Mouse (Mus musculus): ENCODE results near the gene Lig1. TPM values are rescaled to one million over a fixed set of nuclear protein-coding genes. Genes with fewer than 3 reads are reported as not detected.

Lig1 gene
- total and polyA plus RNA-seq, 3 experiments = 66.8 to 143 (median 89.3) TPM

- ATAC-seq (ENCODE audit: extremely low read depth, insufficient number of reproducible peaks, low FRiP score, poor library complexity, severe bottlenecking) (peak; percentile 87), DNase-seq (ENCODE audit: low spot score) (peak; percentile 52)
- no peak overlapping the region for H3K4me3 ChIP-seq (ENCODE audit: low read depth, low read length)
- H3K9me3 ChIP-seq (replicated peaks) = no peaks in the 10 kb centered on the region
- H3K36me3 ChIP-seq (replicated peaks) = peaks cover 97% of the 10 kb centered on the region
- TF ChIP-seq POLR2AphosphoS5 (IDR thresholded peaks at IDR 0.05; ENCODE audit: insufficient replicate concordance, low read depth, low read length) = no peak
- no peaks in the 10 kb centered on the region for H3K27me3 ChIP-seq (ENCODE audit: insufficient read depth, low read length)
- H3K4me1 ChIP-seq (ENCODE audit: insufficient read depth, low read depth, low read length) = peaks cover 32% of the 10 kb centered on the region
Measured at GRCm38 (mm10) chr7:13302780-13303179, 25.7 kb downstream of the Lig1 start.

- DNase-seq (ENCODE audit: low spot score) (no peak), ATAC-seq (ENCODE audit: extremely low read depth, insufficient number of reproducible peaks, low FRiP score, poor library complexity, severe bottlenecking) (no peak)
- Histone ChIP-seq H3K9me3 (replicated peaks) (no peaks in the 10 kb centered on the region), H3K4me1 (ENCODE audit: insufficient read depth, low read depth, low read length) (peaks cover 37% of the 10 kb centered on the region), H3K27me3 (ENCODE audit: insufficient read depth, low read length) (no peaks in the 10 kb centered on the region), H3K36me3 (replicated peaks) (peaks cover 99% of the 10 kb centered on the region), H3K4me3 (ENCODE audit: low read depth, low read length) (no peak overlapping the region)
- TF ChIP-seq TAL1 (conservative IDR thresholded peaks at IDR 0.05; ENCODE audit: low read depth, low read length) (no peak), GATA1 (IDR thresholded peaks at IDR 0.05; ENCODE audit: borderline replicate concordance, low read length) (no peak), CTCF (IDR thresholded peaks at IDR 0.05; ENCODE audit: low read depth, low read length) (no peak), GATA2 (IDR thresholded peaks at IDR 0.05; ENCODE audit: borderline replicate concordance, low read depth, low read length) (no peak), POLR2AphosphoS5 (IDR thresholded peaks at IDR 0.05; ENCODE audit: insufficient replicate concordance, low read depth, low read length) (no peak)
Measured at GRCm38 (mm10) chr7:13303372-13303771, 26.3 kb downstream of the Lig1 start.

- H3K36me3 ChIP-seq (replicated peaks) = peaks cover 95% of the 10 kb centered on the region
- peaks cover 40% of the 10 kb centered on the region for H3K4me1 ChIP-seq (ENCODE audit: insufficient read depth, low read depth, low read length)
- H3K4me3 ChIP-seq (ENCODE audit: low read depth, low read length) = no peak overlapping the region; the same call in 1 of the 2 replicates
- no peaks in the 10 kb centered on the region for H3K9me3 ChIP-seq (replicated peaks)
- TF ChIP-seq GATA2 (IDR thresholded peaks at IDR 0.05; ENCODE audit: borderline replicate concordance, low read depth, low read length) (no peak), GATA1 (IDR thresholded peaks at IDR 0.05; ENCODE audit: borderline replicate concordance, low read length) (no peak), TAL1 (conservative IDR thresholded peaks at IDR 0.05; ENCODE audit: low read depth, low read length) (no peak), POLR2AphosphoS5 (IDR thresholded peaks at IDR 0.05; ENCODE audit: insufficient replicate concordance, low read depth, low read length) (no peak)
- no peaks in the 10 kb centered on the region for H3K27me3 ChIP-seq (ENCODE audit: insufficient read depth, low read length)
- DNase-seq (ENCODE audit: low spot score) (peak; percentile 33), ATAC-seq (ENCODE audit: extremely low read depth, insufficient number of reproducible peaks, low FRiP score, poor library complexity, severe bottlenecking) (peak; percentile 69)
Measured at GRCm38 (mm10) chr7:13309407-13309806, 32.3 kb downstream of the Lig1 start.

GRCm38 (mm10) chr7:13310493-13311199, 33.6 kb downstream of the Lig1 start:
- Histone ChIP-seq H3K9me3 (replicated peaks) (no peaks in the 10 kb centered on the region), H3K4me3 (ENCODE audit: low read depth, low read length) (no peak overlapping the region), H3K4me1 (ENCODE audit: insufficient read depth, low read depth, low read length) (peaks cover 45% of the 10 kb centered on the region), H3K27me3 (ENCODE audit: insufficient read depth, low read length) (no peaks in the 10 kb centered on the region), H3K36me3 (replicated peaks) (peaks cover 86% of the 10 kb centered on the region)
- peak; percentile 52; the same call in 1 of the 2 replicates for ATAC-seq (ENCODE audit: extremely low read depth, insufficient number of reproducible peaks, low FRiP score, poor library complexity, severe bottlenecking)
- DNase-seq (ENCODE audit: low spot score) = no peak
- TF ChIP-seq POLR2AphosphoS5 (IDR thresholded peaks at IDR 0.05; ENCODE audit: insufficient replicate concordance, low read depth, low read length) = no peak
- TF ChIP-seq GATA1 (IDR thresholded peaks at IDR 0.05; ENCODE audit: borderline replicate concordance, low read length) = no peak
- TF ChIP-seq CTCF (IDR thresholded peaks at IDR 0.05; ENCODE audit: low read depth, low read length) = no peak
- peak; percentile 51 for TF ChIP-seq TAL1 (conservative IDR thresholded peaks at IDR 0.05; ENCODE audit: low read depth, low read length)
- TF ChIP-seq GATA2 (IDR thresholded peaks at IDR 0.05; ENCODE audit: borderline replicate concordance, low read depth, low read length) = no peak

- DNase-seq (ENCODE audit: low spot score) (no peak), ATAC-seq (ENCODE audit: extremely low read depth, insufficient number of reproducible peaks, low FRiP score, poor library complexity, severe bottlenecking) (no peak)
- peaks cover 78% of the 10 kb centered on the region for H3K36me3 ChIP-seq (replicated peaks)
- TF ChIP-seq CTCF (IDR thresholded peaks at IDR 0.05; ENCODE audit: low read depth, low read length) = no peak
- TF ChIP-seq GATA2 (IDR thresholded peaks at IDR 0.05; ENCODE audit: borderline replicate concordance, low read depth, low read length) = no peak
- TF ChIP-seq TAL1 (conservative IDR thresholded peaks at IDR 0.05; ENCODE audit: low read depth, low read length) = no peak
- no peak for TF ChIP-seq GATA1 (IDR thresholded peaks at IDR 0.05; ENCODE audit: borderline replicate concordance, low read length)
- no peak for TF ChIP-seq POLR2AphosphoS5 (IDR thresholded peaks at IDR 0.05; ENCODE audit: insufficient replicate concordance, low read depth, low read length)
- peaks cover 45% of the 10 kb centered on the region for H3K4me1 ChIP-seq (ENCODE audit: insufficient read depth, low read depth, low read length)
- H3K27me3 ChIP-seq (ENCODE audit: insufficient read depth, low read length) = no peaks in the 10 kb centered on the region
- H3K9me3 ChIP-seq (replicated peaks) = no peaks in the 10 kb centered on the region
- H3K4me3 ChIP-seq (ENCODE audit: low read depth, low read length) = no peak overlapping the region
Measured at GRCm38 (mm10) chr7:13311401-13311800, 34.3 kb downstream of the Lig1 start.

DNA sequence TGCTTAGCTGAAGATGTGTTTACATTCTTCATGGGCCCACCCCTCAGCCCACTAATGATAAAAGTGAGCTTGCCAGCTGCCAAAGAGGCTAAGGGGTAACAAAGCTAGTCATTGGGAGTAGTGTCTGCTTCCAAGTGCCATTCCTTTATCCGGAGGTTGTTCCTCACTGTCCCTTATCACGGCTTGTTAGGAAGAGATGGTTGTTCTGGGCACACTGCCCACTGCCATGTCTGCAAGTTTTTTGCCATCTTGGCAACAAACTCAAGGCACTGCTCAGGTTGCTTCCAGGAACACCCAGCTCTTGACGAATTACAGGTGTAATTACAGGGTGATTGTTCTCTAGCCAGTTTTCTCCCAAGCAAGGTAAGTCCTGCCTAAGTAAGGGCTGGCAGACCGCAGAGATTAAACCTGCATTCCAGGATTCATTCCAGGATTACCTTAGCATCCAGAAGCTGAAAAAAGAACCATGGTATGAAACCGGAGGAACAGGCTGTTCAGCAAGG, 37.1 kb downstream of the Lig1 start:
- Histone ChIP-seq H3K36me3 (replicated peaks) (peaks cover 51% of the 10 kb centered on the region), H3K9me3 (replicated peaks) (no peaks in the 10 kb centered on the region), H3K27me3 (ENCODE audit: insufficient read depth, low read length) (no peaks in the 10 kb centered on the region), H3K4me1 (ENCODE audit: insufficient read depth, low read depth, low read length) (peaks cover 31% of the 10 kb centered on the region), H3K4me3 (ENCODE audit: low read depth, low read length) (no peak overlapping the region)
- no peak for ATAC-seq (ENCODE audit: extremely low read depth, insufficient number of reproducible peaks, low FRiP score, poor library complexity, severe bottlenecking)
- no peak for TF ChIP-seq GATA2 (IDR thresholded peaks at IDR 0.05; ENCODE audit: borderline replicate concordance, low read depth, low read length)
- no peak for TF ChIP-seq TAL1 (conservative IDR thresholded peaks at IDR 0.05; ENCODE audit: low read depth, low read length)
- TF ChIP-seq GATA1 (IDR thresholded peaks at IDR 0.05; ENCODE audit: borderline replicate concordance, low read length) = no peak
- no peak for TF ChIP-seq POLR2AphosphoS5 (IDR thresholded peaks at IDR 0.05; ENCODE audit: insufficient replicate concordance, low read depth, low read length)
- TF ChIP-seq CTCF (IDR thresholded peaks at IDR 0.05; ENCODE audit: low read depth, low read length) = no peak
- DNase-seq (ENCODE audit: low spot score) = no peak

Measured in G1E (cell line).